Mouse (Mus musculus) kidney, adult 2 months (tissue): ENCODE measurements around the gene Acbd4. TPM values are rescaled to one million over a fixed set of nuclear protein-coding genes. Genes with fewer than 3 reads are reported as not detected.

Source experiments
- DNase-seq: peaks from one replicate; pipeline ENCODE4 v3.0.0; 2021
- H3K27ac ChIP-seq: fragments of 200-500 bp; 2 replicates; pipeline ENCODE4 v1.5.1; 2012; ENCODE audit warnings: low read depth, low read length, control low read depth, inconsistent platforms; ENCODE audit not compliant: insufficient read depth
- H3K27me3 ChIP-seq: fragments of 200-500 bp; replicated peaks from 2 replicates; pipeline ENCODE4 v1.6.1; 2012; ENCODE audit warnings: mild to moderate bottlenecking, moderate library complexity, low read length, inconsistent platforms; ENCODE audit not compliant: control insufficient read depth, insufficient read depth
- H3K36me3 ChIP-seq: fragments of 200-500 bp; 2 replicates; pipeline ENCODE4 v1.6.1; 2012; ENCODE audit warnings: mild to moderate bottlenecking, moderate library complexity, low read length, inconsistent platforms; ENCODE audit not compliant: control insufficient read depth, insufficient read depth
- H3K4me1 ChIP-seq: fragments of 200-500 bp; 2 replicates; pipeline ENCODE4 v1.6.1; 2011; ENCODE audit warnings: low read length; ENCODE audit not compliant: control insufficient read depth, insufficient read depth
- H3K4me3 ChIP-seq: fragments of 200-500 bp; 2 replicates; pipeline ENCODE4 v1.5.1; 2011; ENCODE audit warnings: mild to moderate bottlenecking, low read depth, low read length, control low read depth; ENCODE audit not compliant: insufficient read depth
- CTCF ChIP-seq: fragments of 200-500 bp; conservative IDR thresholded peaks from 2 replicates; pipeline ENCODE4 v1.5.1; 2011; ENCODE audit warnings: low read depth, mild to moderate bottlenecking, control low read depth, low read length, moderate library complexity, mixed read lengths; ENCODE audit not compliant: insufficient read depth, insufficient read length
- POLR2A ChIP-seq: fragments of 200-500 bp; IDR thresholded peaks from one replicate; pipeline ENCODE4 v1.6.1; 2011; ENCODE audit warnings: low read depth, low read length, control low read depth
- WGBS: fragments of 180-500 bp; shearing (Covaris S2); methylation state at CpG from one replicate; pipeline ENCODE4 v1.1.7; 2018; 5-methylcytosine and 5-hydroxymethylcytosine counted together
- polyA plus RNA-seq: library from polyadenylated mRNA; depleted of rRNA; stranded (reverse); fragments of >200 nt; gene quantifications from 2 replicates; pipeline ENCODE4 v1.2.3, GENCODE M21; 2012

The Acbd4 gene
- polyA plus RNA-seq, 1 experiment: 130 TPM

- Histone ChIP-seq H3K4me3 (no peak overlapping the region), H3K4me1 (no peaks in the 10 kb centered on the region), H3K36me3 (no peaks in the 10 kb centered on the region; the same call in 1 of the 2 replicates), H3K27ac (no peak overlapping the region), H3K27me3 (no peaks in the 10 kb centered on the region)
- 81% methylated on average over 10 of the region's 10 CpGs for WGBS
- TF ChIP-seq POLR2A (no peak), CTCF (no peak)
- no peak for DNase-seq
These were observed 27.3 kb upstream of the Acbd4 start for GRCm38 (mm10) chr11:103074121-103074650.

DNA sequence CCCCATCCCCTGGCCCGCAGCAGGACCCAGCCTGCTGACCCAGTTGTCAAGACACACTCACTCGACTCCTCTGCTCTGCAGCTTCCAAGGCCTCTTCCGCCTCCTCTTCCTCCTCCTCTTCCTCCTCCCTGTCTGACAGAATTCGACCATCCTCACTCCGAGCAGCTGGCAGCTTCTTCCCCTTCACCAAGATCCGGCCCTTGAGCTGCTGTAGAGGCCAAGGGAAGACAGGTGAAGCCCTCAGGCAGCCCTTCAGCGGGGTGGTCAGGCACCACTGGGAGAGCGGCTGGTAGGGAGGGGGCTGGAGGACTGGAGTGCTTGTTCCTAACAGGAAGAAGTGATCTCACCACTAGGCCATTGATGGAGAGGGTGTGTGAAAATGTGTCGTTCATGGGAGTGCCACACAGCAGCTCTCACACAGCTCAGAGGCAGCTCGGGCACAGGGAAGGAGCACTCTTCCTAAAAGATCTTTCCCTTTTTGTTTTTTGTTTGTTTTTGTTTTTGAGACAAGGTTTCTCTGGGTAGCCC lies 26.6 kb upstream of the Acbd4 start:
- TF ChIP-seq POLR2A (no peak), CTCF (no peak)
- no peak overlapping the region for H3K4me3 ChIP-seq
- H3K27ac ChIP-seq: no peak overlapping the region
- H3K36me3 ChIP-seq: no peaks in the 10 kb centered on the region
- H3K4me1 ChIP-seq: no peaks in the 10 kb centered on the region
- no peaks in the 10 kb centered on the region for H3K27me3 ChIP-seq
- DNase-seq: no peak
- 50% methylated on average over 10 of the region's 10 CpGs for WGBS

DNA sequence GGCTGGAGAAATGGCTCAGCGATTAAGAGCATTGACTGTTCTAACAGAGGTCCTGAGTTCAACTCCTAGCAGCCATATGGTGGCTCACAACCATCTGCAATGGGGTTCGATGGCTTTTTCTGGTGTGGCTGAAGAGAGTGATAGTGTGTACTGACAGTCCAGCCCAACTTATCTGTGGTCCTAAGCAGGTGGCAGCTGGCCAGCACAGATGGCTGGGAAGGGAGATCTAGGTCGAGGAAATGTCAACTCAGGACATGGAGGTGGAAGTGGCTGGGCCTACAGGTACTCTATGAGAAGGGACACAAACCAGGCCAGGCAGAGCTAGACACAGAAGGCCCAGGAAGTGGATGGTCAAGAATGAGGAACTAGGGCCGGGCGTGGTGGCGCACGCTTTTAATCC lies 25.5 kb upstream of the Acbd4 start:
- no peak overlapping the region for H3K27ac ChIP-seq
- no peak for DNase-seq
- WGBS: 91% methylated on average over 7 of the region's 7 CpGs
- H3K4me1 ChIP-seq: no peaks in the 10 kb centered on the region
- no peak overlapping the region for H3K4me3 ChIP-seq
- no peaks in the 10 kb centered on the region for H3K27me3 ChIP-seq
- no peaks in the 10 kb centered on the region for H3K36me3 ChIP-seq
- no peak for TF ChIP-seq POLR2A
- TF ChIP-seq CTCF: no peak

GRCm38 (mm10) chr11:103076581-103076980 lies 24.9 kb upstream of the Acbd4 start:
- no peak for TF ChIP-seq POLR2A
- no peak for TF ChIP-seq CTCF
- DNase-seq: no peak
- Histone ChIP-seq H3K36me3 (no peaks in the 10 kb centered on the region), H3K4me1 (no peaks in the 10 kb centered on the region), H3K4me3 (no peak overlapping the region), H3K27ac (no peak overlapping the region), H3K27me3 (no peaks in the 10 kb centered on the region)
- WGBS: 63% methylated on average over 8 of the region's 8 CpGs

DNA sequence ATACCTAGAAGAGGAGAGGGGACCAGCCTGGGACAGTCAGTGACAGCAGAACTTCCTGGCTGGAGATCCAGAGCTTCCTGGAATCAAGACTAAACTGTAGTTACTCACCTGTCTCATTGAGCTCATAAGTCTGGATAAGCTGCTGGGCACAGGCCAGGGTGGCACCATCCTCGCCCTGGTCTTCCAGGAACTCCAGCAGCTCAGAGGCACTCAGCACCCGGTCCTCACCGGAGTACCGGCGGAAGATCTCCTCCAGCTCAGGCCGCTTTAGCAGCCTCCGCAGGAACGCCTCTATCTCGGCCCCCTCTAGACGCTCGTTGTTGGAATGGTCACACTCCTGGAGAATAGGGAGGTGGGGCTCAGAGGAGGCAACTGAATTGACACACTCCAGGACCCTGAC lies 23.4 kb upstream of the Acbd4 start:
- no peaks in the 10 kb centered on the region for H3K36me3 ChIP-seq
- WGBS: 91% methylated on average over 11 of the region's 11 CpGs
- no peak for DNase-seq
- no peak overlapping the region for H3K27ac ChIP-seq
- no peak for TF ChIP-seq CTCF
- TF ChIP-seq POLR2A: no peak
- H3K27me3 ChIP-seq: no peaks in the 10 kb centered on the region
- no peak overlapping the region for H3K4me3 ChIP-seq
- no peaks in the 10 kb centered on the region for H3K4me1 ChIP-seq

GRCm38 (mm10) chr11:103080323-103081091 lies 21.0 kb upstream of the Acbd4 start:
- H3K4me3 ChIP-seq: no peak overlapping the region

DNA sequence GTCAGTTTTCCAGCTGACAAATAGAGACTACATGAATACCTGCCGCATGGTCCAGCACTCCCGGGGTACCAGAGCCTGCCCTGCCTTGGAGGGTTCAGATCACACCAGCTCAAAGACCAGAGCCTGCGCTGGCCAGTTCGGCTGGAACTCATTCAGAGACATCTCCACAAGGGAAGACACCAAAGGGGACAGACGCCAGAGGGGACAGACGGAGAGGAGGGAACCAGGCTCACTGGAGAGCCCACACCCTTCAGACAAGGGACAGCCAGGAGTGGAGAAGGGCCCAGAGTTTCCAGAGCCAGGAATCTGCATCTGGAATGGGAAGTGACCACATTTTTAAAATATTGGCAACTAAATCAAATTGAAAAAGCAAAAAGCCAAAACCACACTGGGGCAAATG lies 19.9 kb upstream of the Acbd4 start:
- DNase-seq: no peak
- H3K4me1 ChIP-seq: no peaks in the 10 kb centered on the region
- no peak overlapping the region for H3K4me3 ChIP-seq
- no peak overlapping the region for H3K27ac ChIP-seq
- no peaks in the 10 kb centered on the region for H3K36me3 ChIP-seq
- 79% methylated on average over 6 of the region's 6 CpGs for WGBS
- TF ChIP-seq POLR2A: no peak
- no peak for TF ChIP-seq CTCF
- H3K27me3 ChIP-seq: no peaks in the 10 kb centered on the region

More at GRCm38 (mm10) chr11:103080323-103081091, 21.0 kb upstream of the Acbd4 start:
- no peak for DNase-seq
- Histone ChIP-seq H3K27me3 (no peaks in the 10 kb centered on the region), H3K27ac (no peak overlapping the region), H3K4me1 (no peaks in the 10 kb centered on the region), H3K36me3 (no peaks in the 10 kb centered on the region)
- TF ChIP-seq CTCF (no peak), POLR2A (no peak)
- WGBS: 22% methylated on average over 43 of the region's 43 CpGs
